Mouse (Mus musculus): ENCODE results near the gene Ncor1. TPM values are rescaled to one million over a fixed set of nuclear protein-coding genes. Genes with fewer than 3 reads are reported as not detected.
"Not testable (repeated sequence)": the region's sequence is repeated elsewhere in the genome, so short reads cannot be mapped to it uniquely, and the experiment has no call there.

Ncor1 gene
- total RNA-seq, 2 experiments from 2014 or later, result 146 to 283 TPM

- ATAC-seq (replicated peaks; ENCODE audit: low FRiP score, poor library complexity, severe bottlenecking), result no peak
Measured at GRCm38 (mm10) chr11:62463225-62463915, 5.0 kb upstream of the Ncor1 start.

- not testable (repeated sequence) for ATAC-seq (replicated peaks; ENCODE audit: low FRiP score, poor library complexity, severe bottlenecking)
Measured at GRCm38 (mm10) chr11:62462529-62462928, 4.2 kb upstream of the Ncor1 start.

- peak; percentile 17; the same call in 1 of the 2 replicates for ATAC-seq (replicated peaks; ENCODE audit: low FRiP score, poor library complexity, severe bottlenecking)
Measured at GRCm38 (mm10) chr11:62458780-62459179, 439 bp upstream of the Ncor1 start.

DNA sequence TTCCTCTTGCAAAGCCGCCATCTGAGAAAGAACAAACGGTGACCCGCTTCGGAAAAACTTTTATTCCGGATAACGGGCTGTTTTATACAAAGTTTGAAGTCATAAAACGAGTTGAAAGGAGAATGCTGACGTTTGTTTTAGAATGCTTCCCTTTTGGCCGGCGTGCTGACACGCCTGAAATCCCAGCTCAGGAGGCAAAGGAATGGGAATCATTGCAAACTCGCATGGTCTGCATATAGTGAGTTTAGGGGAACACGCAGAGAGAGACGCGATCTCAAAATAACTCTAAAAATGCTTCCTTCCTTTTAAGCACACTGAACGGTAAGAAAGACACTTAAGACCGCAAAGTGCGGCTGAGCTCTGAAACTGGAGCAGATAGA, 460 bp downstream of the Ncor1 start:
- ATAC-seq (replicated peaks; ENCODE audit: low FRiP score, poor library complexity, severe bottlenecking), result no peak

GRCm38 (mm10) chr11:62457241-62457890, 975 bp downstream of the Ncor1 start:
- peak; percentile 89 for ATAC-seq (replicated peaks; ENCODE audit: low FRiP score, poor library complexity, severe bottlenecking)

GRCm38 (mm10) chr11:62456483-62457172, 1.7 kb downstream of the Ncor1 start:
- ATAC-seq (replicated peaks; ENCODE audit: low FRiP score, poor library complexity, severe bottlenecking), result peak; percentile 49

- ATAC-seq (replicated peaks; ENCODE audit: low FRiP score, poor library complexity, severe bottlenecking), result no peak
Measured at GRCm38 (mm10) chr11:62456021-62456482, 2.3 kb downstream of the Ncor1 start.

DNA sequence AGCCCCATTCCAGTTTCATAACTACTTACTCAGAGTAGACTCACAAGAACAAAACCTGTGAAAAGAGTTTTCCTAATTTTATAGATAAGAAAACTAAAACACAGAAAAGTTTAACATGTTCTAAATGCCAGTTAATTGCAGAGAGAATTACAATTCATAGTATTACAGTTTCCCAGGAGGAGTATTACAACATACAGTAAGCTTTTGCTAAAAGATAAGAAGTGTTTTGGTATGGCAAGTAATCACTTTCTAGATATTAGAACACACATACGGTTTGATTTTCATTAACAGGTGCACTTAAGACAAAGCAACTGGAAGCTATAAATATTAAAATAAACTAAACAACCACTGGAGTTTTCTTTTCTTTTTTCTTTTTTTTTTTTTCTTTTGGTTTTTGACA, 3.1 kb downstream of the Ncor1 start:
- no peak for ATAC-seq (replicated peaks; ENCODE audit: low FRiP score, poor library complexity, severe bottlenecking)

- no peak for ATAC-seq (replicated peaks; ENCODE audit: low FRiP score, poor library complexity, severe bottlenecking)
Measured at GRCm38 (mm10) chr11:62448971-62449370, 9.4 kb downstream of the Ncor1 start.

GRCm38 (mm10) chr11:62445799-62446198, 12.5 kb downstream of the Ncor1 start:
- ATAC-seq (replicated peaks; ENCODE audit: low FRiP score, poor library complexity, severe bottlenecking), result no peak

GRCm38 (mm10) chr11:62440670-62441315, 17.5 kb downstream of the Ncor1 start:
- ATAC-seq (replicated peaks; ENCODE audit: low FRiP score, poor library complexity, severe bottlenecking), result no peak

DNA sequence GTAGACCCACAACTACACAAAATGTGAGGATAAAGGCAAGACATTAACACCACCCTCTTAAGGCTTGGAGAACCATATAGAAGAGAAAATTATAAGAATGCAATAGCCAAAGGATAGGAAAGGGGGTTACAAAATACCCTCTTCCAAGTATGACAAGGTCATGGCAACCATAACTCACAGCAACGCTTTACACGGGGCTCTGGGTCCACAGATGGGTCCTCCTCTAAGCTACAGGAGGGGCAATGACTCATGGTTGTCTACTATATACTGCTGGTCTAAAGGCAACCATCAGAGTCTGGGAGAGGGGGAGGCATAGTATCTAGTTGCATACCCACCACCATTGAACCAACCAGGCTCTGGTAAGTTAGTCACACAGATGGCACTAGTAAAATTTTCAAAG, 26.1 kb downstream of the Ncor1 start:
- ATAC-seq (replicated peaks; ENCODE audit: low FRiP score, poor library complexity, severe bottlenecking), result no peak

GRCm38 (mm10) chr11:62427105-62427504, 31.2 kb downstream of the Ncor1 start:
- ATAC-seq (replicated peaks; ENCODE audit: low FRiP score, poor library complexity, severe bottlenecking), result peak; percentile 79

DNA sequence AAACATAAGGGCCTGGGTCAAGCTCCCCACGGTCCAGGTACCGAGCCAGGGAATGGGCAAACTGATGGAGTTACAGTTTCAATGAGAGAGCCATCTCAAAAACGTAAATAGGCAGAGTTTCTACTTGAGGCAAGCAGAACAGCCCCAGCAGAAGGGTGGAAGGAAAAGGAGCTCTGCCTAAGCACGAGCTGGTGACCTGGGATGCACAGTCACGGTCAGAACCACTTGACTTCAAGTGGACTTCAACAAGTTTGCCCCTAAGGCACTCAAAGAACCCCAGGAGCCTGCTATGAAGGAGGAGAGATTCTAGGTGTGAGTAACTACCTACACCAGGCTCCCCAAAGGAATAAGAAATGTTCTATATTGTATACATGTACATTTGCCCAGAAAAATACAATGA, 32.1 kb downstream of the Ncor1 start:
- no peak for ATAC-seq (replicated peaks; ENCODE audit: low FRiP score, poor library complexity, severe bottlenecking)

GRCm38 (mm10) chr11:62424525-62424924, 33.8 kb downstream of the Ncor1 start:
- ATAC-seq (replicated peaks; ENCODE audit: low FRiP score, poor library complexity, severe bottlenecking), result no peak

DNA sequence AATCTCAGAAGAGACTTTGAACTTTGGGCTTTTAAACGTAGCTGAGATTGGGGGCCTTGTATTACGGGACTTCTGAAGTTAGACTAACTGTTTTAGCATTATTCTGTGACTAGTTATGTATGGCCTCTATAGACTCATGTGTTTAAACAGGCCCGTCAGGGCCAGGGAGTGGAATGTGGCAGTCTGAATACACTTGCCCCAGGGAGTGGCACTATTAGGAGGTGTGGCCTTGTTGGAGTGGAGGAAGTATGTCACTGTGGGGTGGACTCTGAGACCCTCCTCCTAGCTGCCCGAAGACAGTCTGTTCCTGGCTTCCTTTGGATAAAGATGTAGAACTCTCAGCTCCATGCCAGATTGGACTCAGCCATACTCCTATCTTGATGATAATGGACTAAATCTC, 43.3 kb downstream of the Ncor1 start:
- no peak for ATAC-seq (replicated peaks; ENCODE audit: low FRiP score, poor library complexity, severe bottlenecking)

DNA sequence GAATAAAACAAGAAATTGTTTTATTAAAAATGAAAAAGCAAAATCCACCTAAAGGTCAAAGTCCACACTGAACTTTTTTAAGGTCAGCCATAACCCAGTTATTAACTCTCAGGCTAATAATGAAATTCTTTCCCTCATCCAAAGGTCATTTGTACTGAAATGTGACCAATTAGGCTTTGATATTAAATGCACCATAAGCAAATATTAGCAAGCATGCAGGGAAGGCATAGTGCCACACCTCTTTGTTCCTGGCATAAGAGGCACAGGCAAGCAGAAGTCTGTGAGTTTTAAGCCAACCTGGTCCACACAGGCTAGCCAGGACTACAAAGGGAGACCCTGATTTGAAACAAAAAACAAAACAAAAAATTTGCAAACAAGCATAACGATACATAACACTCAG, 48.7 kb downstream of the Ncor1 start:
- no peak for ATAC-seq (replicated peaks; ENCODE audit: low FRiP score, poor library complexity, severe bottlenecking)

- ATAC-seq (replicated peaks; ENCODE audit: low FRiP score, poor library complexity, severe bottlenecking), result no peak
Measured at GRCm38 (mm10) chr11:62408848-62409247, 49.5 kb downstream of the Ncor1 start.

GRCm38 (mm10) chr11:62396405-62396804, 61.9 kb downstream of the Ncor1 start:
- ATAC-seq (replicated peaks; ENCODE audit: low FRiP score, poor library complexity, severe bottlenecking), result 0 out of 2 replicates have a peak, but pooled peaks have one; percentile 52

- ATAC-seq (replicated peaks; ENCODE audit: low FRiP score, poor library complexity, severe bottlenecking), result no peak
Measured at GRCm38 (mm10) chr11:62388331-62388679, 70.0 kb downstream of the Ncor1 start.

All from erythroblast, adult 5-6 weeks (primary cell).